Mouse (Mus musculus): ENCODE data around the gene Atp2c1. TPM values are rescaled to one million over a fixed set of nuclear protein-coding genes. Genes with fewer than 3 reads are reported as not detected.

The Atp2c1 gene
- total RNA-seq (2021): 10 to 100 TPM; 55.2 to 68.1 TPM
- long read RNA-seq, experiment 1, full-length matches to known transcripts: 5 of 20 reads
- long read RNA-seq, experiment 1, partial matches to known transcripts: 6 of 20 reads
- long read RNA-seq, experiment 1, other reads (novel, unspliced or antisense): 9 of 20 reads
- long read RNA-seq, experiment 2, full-length matches to known transcripts: 46 of 77 reads
- long read RNA-seq, experiment 2, partial matches to known transcripts: 14 of 77 reads
- long read RNA-seq, experiment 2, other reads (novel, unspliced or antisense): 17 of 77 reads

DNA sequence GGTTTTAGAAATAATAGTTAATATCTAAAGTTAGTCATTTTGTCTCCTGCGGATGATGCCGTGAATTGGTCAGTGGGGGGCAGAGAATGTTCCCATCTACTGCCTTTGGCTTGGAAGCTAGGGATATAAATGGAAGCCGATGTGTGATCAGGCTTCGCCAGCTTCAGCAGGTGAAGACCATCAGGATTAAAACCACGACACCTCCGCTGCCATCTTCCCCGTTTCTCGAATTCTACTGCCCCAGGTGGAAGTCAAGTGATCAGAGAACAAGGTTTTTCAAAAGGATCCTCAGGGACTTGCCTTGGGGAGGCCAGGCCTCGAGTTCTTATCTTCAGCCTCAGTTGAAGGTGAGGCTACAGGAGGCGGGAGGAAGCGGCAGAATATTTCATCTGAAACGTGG is at the start of gene Atp2c1:
Gene Atp2c1, minus strand, starts transcription at position 101 of the 400 bp plus-strand sequence.
- no peak for DNase-seq (ENCODE audit: low spot score in 2 of 2)

DNA sequence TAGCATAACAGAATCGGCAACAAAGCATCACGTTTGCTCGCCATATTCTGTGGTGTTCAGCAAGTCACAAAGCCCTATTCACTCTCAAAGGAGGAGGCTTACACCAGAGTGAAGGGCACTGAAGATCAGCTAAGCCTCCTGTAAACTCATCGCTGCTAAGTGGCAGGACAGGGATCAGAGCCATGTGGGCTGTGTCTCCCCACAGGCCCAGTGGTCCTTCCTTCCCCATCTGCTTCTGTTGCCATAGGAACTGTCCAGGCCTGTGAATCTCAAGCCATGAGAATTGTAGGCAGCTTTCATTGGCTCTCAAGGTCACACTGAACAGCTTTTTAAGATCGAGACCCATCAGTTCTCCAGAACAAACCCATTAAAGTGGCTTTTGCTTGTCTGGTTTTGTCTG is 30.3 kb upstream of the Atp2c1 start:
- DNase-seq (ENCODE audit: low spot score in 2 of 2): no peak

DNA sequence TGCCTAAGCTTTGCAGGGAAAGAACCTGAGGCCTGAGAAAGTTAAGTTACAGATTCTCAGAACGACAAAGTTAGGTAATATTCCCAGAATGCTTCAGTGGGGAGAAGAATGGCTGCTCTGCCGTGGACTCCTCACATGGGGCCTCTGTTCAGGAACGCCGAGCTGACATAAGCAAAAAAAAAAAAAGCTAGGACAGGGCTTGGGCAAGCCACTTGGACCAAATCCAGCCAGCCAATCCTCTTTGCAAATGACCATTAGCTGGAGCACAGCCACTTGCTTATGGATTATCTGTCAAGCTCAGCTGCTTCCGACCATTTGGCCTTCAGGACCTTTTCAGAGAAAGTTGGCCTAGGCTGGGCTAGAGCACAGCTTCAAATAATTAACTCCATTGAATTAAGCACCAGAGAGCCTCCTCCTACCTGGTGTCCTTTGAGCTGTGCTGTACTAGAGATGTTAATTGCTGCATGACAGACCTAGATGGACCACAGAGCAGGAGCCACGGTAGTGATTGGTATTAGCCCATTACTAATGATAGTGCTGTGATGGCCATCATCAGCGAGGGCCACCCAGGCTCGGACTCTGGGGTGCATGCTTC is 29.1 kb upstream of the Atp2c1 start:
- DNase-seq (ENCODE audit: low spot score in 2 of 2): no peak

DNA sequence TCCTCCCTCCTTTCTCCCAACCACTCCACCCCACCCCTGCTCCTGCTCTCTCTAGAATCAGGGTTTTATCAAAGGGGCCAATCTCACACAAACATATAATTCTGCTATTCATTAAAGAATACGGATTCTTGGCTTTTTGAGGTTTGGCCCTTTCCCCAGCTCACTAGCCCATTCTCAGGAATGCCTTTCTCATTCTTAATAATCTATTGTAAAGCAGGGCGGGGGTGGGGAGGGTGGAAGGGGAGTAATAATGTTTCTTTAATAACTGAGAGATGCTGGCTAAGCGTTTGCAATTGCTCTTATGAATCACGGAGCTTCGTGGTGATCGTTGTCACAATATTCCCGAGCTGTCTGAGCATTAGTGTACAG is 27.3 kb upstream of the Atp2c1 start:
- no peak for DNase-seq (ENCODE audit: low spot score in 2 of 2)

DNA sequence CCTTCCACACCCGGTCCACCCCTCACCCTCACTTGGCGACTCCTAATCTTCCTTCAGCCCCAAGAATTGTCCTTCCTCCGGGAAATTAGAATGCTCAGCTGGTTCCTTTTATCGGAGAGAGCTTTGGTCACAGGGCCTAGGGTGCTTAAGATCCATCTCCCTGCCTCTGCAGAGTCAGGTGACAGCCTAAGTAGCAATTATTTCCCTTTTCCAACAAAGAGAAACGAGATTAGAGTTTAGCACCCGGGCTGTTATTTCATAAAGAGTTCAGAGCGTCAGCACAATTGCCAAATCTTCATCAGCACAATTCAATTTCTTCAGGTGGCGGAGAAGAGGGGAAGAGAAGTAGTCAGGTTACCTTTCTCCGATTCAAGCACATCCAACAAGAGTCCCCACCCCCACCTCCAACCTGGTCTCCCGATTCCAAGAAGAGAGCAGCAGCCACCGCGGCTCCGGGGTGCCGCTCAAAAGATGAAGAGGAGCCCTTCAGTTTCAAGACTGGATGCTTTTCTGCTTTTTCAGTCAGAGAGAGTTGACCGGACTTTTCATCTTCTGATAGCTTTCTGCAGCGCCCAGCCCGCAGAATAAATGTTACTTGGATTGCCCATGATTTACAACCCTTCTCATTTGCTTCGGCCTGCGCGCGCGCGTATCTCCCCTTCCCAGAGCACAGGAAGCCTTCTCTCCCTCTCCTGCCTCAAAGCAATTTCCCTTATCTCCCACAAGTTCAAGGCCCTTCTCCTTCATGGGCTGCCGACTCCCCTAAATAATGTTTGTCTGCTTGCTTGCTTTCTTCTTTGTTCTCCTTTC is 26.7 kb upstream of the Atp2c1 start:
- no peak for DNase-seq (ENCODE audit: low spot score in 2 of 2)

DNA sequence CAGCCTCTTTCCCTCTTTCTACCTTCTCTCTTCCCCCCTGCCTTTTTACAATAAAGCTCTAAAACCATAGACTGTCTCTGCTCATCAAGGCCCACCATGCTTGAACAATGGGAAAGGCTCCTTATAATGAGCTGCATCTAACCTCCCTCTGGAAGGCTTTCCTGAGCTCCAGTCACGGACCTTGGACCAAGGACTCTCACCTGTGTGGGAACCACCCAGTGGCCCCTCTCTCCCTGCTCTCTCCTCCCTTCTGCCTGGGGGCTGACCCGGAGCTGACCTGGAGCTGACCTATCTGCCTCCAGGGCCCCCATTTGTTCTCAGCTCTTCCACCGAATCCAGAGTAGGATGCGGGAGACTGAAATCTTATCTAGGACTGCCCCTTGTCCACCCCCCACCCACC is 24.3 kb upstream of the Atp2c1 start:
- no peak for DNase-seq (ENCODE audit: low spot score in 2 of 2)

DNA sequence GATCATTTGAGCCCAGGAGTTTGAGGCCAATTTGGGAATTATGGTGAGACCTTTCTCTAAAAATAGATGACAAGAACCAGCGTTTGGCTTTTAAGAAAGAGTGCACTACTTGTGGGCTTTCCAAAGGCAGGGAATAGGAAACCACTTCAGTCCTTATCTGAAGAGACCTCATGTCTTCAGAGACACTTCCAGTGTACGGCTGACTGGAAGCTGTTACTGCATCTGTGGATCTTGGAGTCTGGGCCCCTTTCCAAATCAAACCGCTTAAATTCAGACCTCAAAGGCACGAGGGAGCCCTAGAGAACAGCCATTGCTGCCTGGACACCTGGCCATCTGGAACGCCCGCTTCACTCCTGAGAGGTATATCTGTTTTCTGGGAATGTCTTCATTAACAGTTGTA is 22.0 kb upstream of the Atp2c1 start:
- no peak for DNase-seq (ENCODE audit: low spot score in 2 of 2)

DNA sequence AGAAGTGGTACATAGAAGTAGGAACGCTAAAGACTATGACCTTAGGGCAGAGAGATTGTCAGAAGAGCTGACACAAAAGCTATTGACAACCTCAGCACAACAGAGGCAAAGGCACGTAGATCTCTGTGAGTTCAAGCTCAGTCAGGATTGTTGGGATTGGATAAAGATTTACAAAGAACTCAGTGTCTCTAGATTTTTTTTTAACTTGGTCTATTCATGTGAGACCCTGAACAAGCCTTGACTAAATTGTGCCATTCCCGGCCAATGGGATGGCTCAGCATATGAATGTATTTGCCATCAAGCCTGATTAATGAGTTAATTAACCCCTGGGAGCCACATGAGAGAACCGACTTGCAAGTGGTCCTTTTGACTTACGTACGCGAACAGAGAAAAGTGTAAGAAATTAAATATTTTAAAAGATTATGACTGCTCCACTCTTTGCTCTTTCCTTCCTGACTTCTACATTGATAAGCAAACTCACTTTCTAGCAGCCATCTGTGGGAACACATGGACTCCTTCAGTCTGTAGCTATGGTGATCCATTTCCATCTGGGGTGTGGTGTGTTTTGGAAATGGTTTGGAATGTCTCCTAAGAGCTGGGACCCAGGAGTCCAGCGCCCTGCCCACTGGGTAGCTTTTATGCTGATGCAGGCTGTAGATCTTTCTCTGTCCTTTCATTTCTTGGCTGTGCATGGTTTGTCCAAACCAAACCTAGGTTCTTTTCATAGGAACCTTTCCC is 17.1 kb upstream of the Atp2c1 start:
- no peak for DNase-seq (ENCODE audit: low spot score in 2 of 2)

DNA sequence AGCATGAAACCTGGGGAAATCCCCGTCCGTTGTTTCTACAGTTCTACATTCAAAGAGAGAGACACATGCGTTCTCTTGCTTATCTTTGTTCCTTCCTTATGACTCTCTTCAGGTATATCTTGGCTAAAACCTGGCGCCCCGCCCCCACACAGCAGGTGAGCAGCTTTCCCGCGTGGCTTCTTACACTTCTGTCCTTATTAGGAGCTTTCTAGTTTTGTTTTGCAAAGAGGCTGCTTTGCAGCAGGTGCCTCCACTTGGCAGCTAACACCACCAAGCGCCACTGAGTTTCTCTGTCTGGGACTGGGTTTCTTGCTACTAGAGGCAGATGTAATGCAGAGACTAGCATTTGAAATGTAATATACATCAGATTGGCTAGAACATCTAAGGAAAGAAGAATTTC is 10.4 kb upstream of the Atp2c1 start:
- no peak for DNase-seq (ENCODE audit: low spot score in 2 of 2)

DNA sequence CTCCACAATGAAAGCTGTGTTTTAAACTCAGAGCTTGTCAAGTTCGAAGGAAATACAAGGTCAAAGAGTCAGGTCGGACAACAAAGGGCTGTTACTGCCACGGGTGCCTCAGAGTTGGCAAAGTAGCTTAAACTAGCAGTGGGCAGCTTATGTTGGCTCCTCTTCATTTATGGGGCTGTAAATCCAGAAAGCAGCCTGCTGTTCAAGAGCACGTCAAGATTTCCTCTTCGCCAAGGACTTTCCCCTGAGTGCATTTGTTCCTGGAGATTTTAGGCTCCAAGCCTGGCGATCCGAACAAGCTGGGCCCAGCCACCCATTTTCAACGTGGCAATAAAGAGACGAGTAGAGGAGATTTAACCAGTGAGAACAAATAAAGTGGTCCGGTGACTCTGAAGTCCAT is 9.8 kb upstream of the Atp2c1 start:
- DNase-seq (ENCODE audit: low spot score in 2 of 2): no peak

DNA sequence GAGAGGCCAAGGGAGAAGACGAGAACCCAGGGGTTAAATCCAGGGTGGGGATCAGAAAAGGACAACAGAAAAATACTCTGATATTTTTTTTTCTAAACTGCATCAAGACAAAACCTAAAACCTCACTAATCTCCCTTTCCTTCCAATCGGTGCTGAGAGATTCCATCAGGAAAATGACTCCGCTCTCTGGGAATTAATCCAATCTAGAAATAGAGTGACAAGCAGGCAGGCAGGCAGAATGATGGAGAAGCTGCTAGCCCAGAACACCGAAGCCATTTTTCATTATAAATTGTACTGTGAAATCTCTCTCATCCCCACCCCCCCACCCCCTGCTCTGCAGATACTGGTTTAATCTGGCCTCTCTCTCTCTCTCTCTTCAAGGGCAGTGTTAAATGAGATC is 1.8 kb downstream of the Atp2c1 start:
- no peak for DNase-seq (ENCODE audit: low spot score in 2 of 2)

DNA sequence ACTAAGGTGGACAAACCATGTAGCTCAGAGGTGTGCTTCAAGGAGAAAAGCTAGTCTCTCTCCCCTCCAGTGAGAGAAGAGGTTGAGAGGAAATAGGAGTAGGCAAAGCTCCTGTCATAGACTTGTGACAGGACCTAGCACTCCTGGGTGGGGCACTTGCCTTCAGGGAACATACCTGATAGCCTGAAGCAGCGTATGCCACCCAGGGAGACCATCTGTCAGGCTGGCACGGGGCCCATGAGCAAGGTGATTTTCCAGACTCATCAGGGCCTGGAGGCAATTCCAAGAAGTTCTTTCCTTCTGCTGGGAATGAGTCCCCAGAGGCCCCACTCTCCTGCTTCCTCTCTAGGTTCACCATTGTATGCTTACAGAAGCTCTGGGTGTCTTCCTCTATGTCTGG is 4.1 kb downstream of the Atp2c1 start:
- no peak for DNase-seq (ENCODE audit: low spot score in 2 of 2)

DNA sequence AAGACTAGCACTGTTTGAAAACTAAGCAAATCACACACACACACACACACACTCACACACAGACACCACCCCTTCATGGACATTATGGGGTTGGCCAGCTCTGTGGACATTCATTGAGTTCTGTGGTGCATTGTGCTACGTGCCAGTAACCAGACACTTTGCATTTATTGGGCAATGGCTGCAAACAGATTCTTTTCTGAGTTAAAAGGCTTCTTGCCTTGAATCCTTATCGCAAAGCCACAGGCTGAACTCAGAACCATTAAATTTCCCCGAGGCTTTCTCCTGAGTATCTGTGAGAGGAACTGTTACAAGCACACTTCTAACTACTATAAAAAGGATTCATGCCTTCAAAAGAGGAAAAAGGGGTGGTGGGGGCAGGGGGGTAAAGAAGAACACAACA is 5.1 kb downstream of the Atp2c1 start:
- no peak for DNase-seq (ENCODE audit: low spot score in 2 of 2)

DNA sequence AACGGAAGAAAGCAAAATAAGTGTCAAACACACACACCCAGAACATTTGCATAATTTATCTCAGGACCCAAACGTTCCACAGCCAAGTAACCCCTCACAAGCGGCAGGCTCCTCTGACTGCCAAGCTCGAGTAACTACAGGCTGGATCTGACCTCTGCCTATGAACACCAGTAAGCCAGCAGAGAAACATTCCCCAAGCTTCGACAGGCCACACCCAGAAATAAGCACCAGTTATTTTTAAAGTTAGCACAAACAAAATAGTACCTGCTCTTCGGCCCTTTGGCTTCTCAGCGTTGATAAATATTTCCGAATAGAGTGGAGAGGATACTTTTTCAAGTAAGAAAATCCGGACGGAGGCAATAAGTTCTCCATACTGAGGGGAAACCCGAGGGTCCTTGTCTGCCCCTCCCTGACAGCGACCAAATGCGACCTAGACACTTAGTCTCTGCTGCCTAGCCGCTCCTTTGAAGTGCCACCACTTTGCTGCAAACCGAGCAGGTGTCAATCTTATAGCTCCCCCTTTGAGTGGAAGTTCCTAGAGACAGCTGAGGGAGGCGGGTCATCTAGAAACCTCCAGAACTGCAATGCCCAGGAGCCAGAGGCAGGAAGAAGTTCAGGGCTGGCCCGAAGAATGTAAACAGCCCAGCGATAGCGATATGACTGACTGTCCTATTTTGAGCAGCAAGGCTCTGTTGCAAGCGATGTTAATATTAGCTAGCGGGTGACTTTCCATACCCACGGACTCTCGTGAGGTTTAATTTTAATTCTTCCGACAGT is 6.2 kb downstream of the Atp2c1 start:
- no peak for DNase-seq (ENCODE audit: low spot score in 2 of 2)

DNA sequence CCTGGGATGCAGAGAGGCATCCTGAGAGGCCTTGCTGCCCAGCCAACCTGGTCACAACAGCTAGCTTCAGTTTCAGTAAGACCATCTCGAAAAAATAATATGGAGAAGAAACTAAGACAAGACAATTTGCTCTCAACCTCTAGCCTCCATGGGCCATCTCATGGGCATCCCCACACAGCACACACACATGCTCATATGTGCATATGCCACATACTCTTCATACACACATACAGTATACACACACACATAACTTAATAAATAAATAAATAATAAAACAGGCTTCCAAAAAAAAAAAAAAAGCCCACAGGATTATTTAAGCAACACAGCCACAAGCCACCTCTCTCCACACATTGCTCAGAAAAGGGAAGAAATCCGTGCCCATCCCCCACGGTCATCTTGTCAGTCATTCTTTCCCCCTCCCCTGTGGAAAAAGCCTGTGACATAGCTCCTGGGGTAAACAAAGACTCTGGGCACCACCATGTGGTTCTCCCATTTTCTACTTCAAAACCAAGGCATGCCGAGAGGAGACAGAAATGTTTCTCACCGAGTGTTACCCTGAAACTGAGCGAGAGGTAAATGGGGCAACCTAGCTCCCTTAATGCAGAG is 7.7 kb downstream of the Atp2c1 start:
- DNase-seq (ENCODE audit: low spot score in 2 of 2): no peak

DNA sequence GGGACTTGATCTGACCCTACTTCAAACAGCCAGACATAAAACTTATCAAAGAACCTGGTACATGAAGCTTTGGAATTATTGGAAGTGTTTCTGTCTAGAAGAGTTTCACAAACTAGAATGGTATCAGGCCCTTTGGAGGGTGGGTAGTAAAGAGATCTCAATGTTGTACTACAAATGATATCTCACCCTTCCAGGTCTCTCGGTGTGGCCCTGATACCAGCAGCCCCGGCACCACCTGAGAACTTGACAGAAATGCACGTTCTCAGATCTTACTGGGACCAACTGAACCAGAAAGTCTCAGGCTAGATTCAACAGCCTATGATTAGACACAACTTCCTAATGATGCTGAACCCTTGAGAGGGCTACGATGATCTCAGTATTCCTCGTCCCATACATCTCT is 23.4 kb downstream of the Atp2c1 start:
- DNase-seq (ENCODE audit: low spot score in 2 of 2): no peak

DNA sequence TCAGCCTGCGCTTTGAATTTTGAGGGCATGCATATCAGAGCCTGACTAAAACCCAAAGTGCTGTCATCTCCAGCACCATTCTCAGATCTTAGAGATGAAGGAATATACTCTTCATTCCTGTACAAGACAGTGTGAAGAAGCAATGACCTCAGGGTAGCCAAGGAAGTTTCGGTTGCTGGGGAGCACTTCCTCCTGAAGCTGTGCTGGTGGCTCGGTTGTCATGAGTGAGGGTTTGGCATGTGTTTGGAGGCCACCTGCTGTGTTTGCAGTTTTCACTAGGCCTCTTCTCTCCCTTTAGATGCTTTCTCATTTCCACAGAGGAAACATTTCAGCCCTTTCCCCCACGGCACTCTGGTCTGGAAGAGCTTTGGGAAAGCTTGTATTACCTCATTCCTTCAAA is 24.7 kb downstream of the Atp2c1 start:
- DNase-seq (ENCODE audit: low spot score in 2 of 2): no peak

DNA sequence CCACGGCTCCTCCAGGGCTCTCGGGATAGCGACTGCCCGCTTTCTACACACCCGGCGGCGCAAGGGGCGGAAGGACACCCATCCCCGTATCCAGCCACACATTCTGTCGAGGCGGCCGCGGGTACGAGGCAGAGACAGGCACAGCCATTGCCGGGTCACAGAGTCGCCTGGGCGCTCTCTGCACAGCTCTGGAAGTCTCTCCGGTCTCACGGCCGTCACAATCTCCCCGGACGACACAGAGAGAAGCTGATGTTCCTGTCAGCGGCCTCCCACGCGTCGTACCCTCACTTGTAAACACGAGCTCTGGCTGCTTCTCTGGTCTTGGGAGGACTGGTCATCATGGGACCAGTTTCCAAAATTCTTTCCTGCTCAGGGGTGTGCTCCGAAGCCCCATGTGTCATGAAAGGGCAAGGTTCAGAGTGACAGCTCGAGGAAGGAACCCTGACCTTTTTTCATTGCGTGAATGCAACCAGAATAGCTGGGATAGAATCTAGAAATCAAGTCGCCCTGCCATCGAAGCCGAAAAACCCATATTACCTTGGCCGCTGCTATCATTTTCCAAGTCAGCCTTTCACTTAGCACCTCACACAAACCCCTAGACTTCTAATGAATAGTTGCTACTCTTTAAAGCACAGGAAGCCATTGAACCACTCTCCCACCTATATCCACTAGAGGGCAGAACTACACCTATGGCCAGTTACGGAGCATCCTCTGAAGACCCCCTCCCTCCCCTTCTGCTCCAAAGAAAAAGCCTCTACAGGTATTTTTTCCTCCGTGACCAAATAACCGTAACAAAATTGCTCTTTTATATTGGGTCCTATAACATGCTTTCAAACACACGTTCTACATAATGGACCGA is 31.6 kb downstream of the Atp2c1 start:
- DNase-seq (ENCODE audit: low spot score in 2 of 2): peak in 1 of 2 experiments; percentile 10

DNA sequence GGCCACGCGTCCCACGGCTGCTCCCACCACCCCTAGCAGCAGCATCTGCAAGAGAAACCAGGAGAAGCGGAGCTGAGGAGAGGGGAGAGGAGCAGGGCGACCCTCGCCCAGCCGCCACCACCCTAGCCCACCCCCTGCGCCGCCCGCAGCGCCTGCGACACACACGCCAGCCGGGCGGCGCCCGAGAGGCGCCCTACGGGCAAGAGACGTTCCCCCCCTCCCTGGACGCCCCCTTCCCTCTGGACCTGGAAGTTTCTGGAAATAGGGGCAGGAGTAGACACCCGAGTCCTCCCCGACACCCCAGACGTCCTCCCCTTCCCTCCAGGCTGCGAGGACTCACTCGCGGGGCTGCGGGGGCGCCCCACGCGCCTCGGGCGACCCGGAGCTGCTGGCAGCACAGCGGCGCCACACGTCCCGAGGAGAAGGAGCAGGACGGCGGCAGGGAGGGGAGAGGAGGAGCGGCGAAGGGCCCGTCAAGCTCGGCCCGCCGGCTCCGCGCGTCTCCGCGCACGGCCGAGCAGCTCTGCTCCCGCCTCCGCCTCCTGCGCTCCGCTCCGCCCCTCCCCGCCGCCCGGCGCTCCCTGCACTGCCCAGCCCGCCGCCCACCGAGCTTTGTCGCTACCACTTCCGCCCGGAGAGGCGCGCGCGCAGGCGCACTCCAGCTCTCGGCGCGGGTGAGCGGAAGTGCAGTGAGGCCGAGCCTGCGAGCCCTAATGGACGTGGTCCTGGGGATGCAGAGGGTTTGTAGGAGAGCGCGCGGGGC is 32.4 kb downstream of the Atp2c1 start:
- DNase-seq (ENCODE audit: low spot score in 2 of 2): peak; percentile 91 to 95

All from adrenal gland, postnatal 4 days (tissue).